Mouse (Mus musculus) stomach, embryonic 15.5 days (tissue): Measurements from ENCODE around the gene Tprgl. TPM values are rescaled to one million over a fixed set of nuclear protein-coding genes. Genes with fewer than 3 reads are reported as not detected.

Experiments used
- polyA plus RNA-seq: library from polyadenylated mRNA; unstranded; fragments of >200 nt; fragmentation: Nextera tagmentation; extraction: Ambion mirVana; gene quantifications from 2 replicates; pipeline ENCODE4 v1.2.1, GENCODE M21; 2015

The Tprgl gene
- polyA plus RNA-seq, 1 experiment from 2014 or later, result 122 TPM

Other genes starting within 250 kb of the Tprgl start
- gene A430005L14Rik, start 203.4 kb downstream of the Tprgl start, polyA plus RNA-seq, result 71.8 and 72.4 TPM in 2 replicates
- gene Dffb, start 185.5 kb downstream of the Tprgl start, polyA plus RNA-seq, result 11.5 and 13.8 TPM in 2 replicates
- gene Cep104, start 185.5 kb downstream of the Tprgl start, polyA plus RNA-seq, result 14.1 and 15.8 TPM in 2 replicates
- 20.9 and 23.5 TPM in 2 replicates for gene Lrrc47, start 148.9 kb downstream of the Tprgl start, polyA plus RNA-seq
- gene Smim1, start 134.4 kb downstream of the Tprgl start, polyA plus RNA-seq, result 62.3 and 73.8 TPM in 2 replicates
- gene Ccdc27, start 118.0 kb downstream of the Tprgl start, polyA plus RNA-seq, result 0.14 TPM in 1 of 2 replicates, not detected in the other
- 0.39 and 0.58 TPM in 2 replicates for gene Trp73, start 20.5 kb downstream of the Tprgl start, polyA plus RNA-seq
- 32.7 and 37.4 TPM in 2 replicates for gene Wrap73, start 18.3 kb downstream of the Tprgl start, polyA plus RNA-seq
- gene Megf6, start 10.1 kb upstream of the Tprgl start, polyA plus RNA-seq, result 19.9 and 20.9 TPM in 2 replicates
- 35.9 and 44.0 TPM in 2 replicates for gene Arhgef16, start 141.0 kb upstream of the Tprgl start, polyA plus RNA-seq
- gene B230104I21Rik, start 175.5 kb upstream of the Tprgl start, polyA plus RNA-seq, result not detected in 2 replicates